Mouse (Mus musculus) kidney, embryonic 14.5 days (tissue): ENCODE data around the gene Fn1. TPM values are rescaled to one million over a fixed set of nuclear protein-coding genes. Genes with fewer than 3 reads are reported as not detected.
A peak's percentile ranks its signal among the peaks of the same experiment; 100 is the strongest.

Source experiments
- ATAC-seq: fragments of 200-750 bp; cut with Nextera tagmentation; 2 replicates; pipeline ENCODE4 v1.8.0; 2017; ENCODE audit warnings: moderate number of reproducible peaks, mild to moderate bottlenecking, moderate TSS enrichment, moderate library complexity; ENCODE audit not compliant: low FRiP score, low TSS enrichment
- H3K27ac ChIP-seq: fragments of 300-500 bp; sonication (generic); 2 replicates; pipeline ENCODE4 v1.5.1; 2014; ENCODE audit warnings: low read depth, mild to moderate bottlenecking, low read length, moderate library complexity, mixed read lengths
- H3K27me3 ChIP-seq: fragments of 300-500 bp; sonication (generic); 2 replicates; pipeline ENCODE4 v1.6.1; 2014; ENCODE audit warnings: mild to moderate bottlenecking, low read length; ENCODE audit not compliant: control insufficient read depth, insufficient read depth
- H3K36me3 ChIP-seq: fragments of 300-500 bp; sonication (generic); 2 replicates; pipeline ENCODE4 v1.6.1; 2014; ENCODE audit warnings: low read length, mixed read lengths; ENCODE audit not compliant: control insufficient read depth, insufficient read depth
- H3K4me1 ChIP-seq: fragments of 300-500 bp; sonication (generic); 2 replicates; pipeline ENCODE4 v1.6.1; 2014; ENCODE audit warnings: low read length, mixed read lengths; ENCODE audit not compliant: control insufficient read depth, insufficient read depth
- H3K4me2 ChIP-seq: fragments of 300-500 bp; sonication (generic); replicated peaks from 2 replicates; pipeline ENCODE4 v1.6.1; 2014; ENCODE audit warnings: low read depth, mild to moderate bottlenecking, low read length
- H3K4me3 ChIP-seq: fragments of 300-500 bp; sonication (generic); 2 replicates; pipeline ENCODE4 v1.5.1; 2014; ENCODE audit warnings: mild to moderate bottlenecking, low read length
- H3K9ac ChIP-seq: fragments of 300-500 bp; sonication (generic); 2 replicates; pipeline ENCODE4 v1.6.1; 2014; ENCODE audit warnings: low read depth, mild to moderate bottlenecking, low read length, moderate library complexity
- H3K9me3 ChIP-seq: fragments of 300-500 bp; sonication (generic); 2 replicates; pipeline ENCODE4 v1.6.1; 2016; ENCODE audit warnings: low read length; ENCODE audit not compliant: control insufficient read depth
- WGBS: fragments of 180-500 bp; shearing (Covaris S2); extraction: QIAGEN DNeasy Blood & Tissue Kit; methylation state at CpG from one replicate; pipeline ENCODE4 v1.1.7; 2014; 5-methylcytosine and 5-hydroxymethylcytosine counted together
- polyA plus RNA-seq: library from polyadenylated mRNA; unstranded; fragments of >200 nt; fragmentation: Nextera tagmentation; extraction: Ambion mirVana; gene quantifications from 2 replicates; pipeline ENCODE4 v1.2.1, GENCODE M21; 2014

Gene Fn1
- polyA plus RNA-seq, 1 experiment from 2014 or later: 158 TPM

DNA sequence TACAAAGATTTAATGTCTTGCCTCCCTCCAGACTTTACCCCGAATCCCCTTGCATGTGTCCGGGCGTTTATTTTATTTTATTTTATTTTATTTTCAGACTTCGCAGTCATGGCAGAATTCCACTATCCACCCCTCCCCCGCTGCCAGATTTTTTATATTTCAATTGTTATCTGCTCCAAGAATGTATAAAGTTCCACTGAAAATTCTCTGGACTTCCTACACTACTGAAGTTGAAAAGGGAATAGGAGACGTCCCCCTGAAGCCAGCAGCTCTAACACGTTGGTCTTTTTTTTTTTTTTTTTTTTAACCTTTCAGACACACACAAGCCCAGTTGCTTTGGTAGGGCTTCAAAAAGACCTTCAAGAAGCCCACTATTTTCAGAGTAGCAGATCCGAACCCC lies 1.2 kb upstream of the Fn1 start:
- 13% methylated on average over 8 of the region's 8 CpGs for WGBS
- Histone ChIP-seq H3K4me2 (peak overlapping the region; percentile 81), H3K9ac (peak overlapping the region; percentile 81), H3K4me3 (peak overlapping the region; percentile 74), H3K9me3 (no peaks in the 10 kb centered on the region), H3K36me3 (peaks cover 14% of the 10 kb centered on the region; the same call in 1 of the 2 replicates), H3K27ac (peak overlapping the region; percentile 93; the same call in 1 of the 2 replicates), H3K4me1 (peaks cover 24% of the 10 kb centered on the region; the same call in 1 of the 2 replicates), H3K27me3 (no peaks in the 10 kb centered on the region)
- no peak for ATAC-seq

GRCm38 (mm10) chr1:71653400-71654159 lies 580 bp upstream of the Fn1 start:
- Histone ChIP-seq H3K9ac (peak overlapping the region; percentile 81), H3K9me3 (no peaks in the 10 kb centered on the region), H3K36me3 (peaks cover 20% of the 10 kb centered on the region), H3K27me3 (no peaks in the 10 kb centered on the region), H3K27ac (peak overlapping the region; percentile 93), H3K4me1 (peaks cover 24% of the 10 kb centered on the region; the same call in 1 of the 2 replicates), H3K4me3 (peak overlapping the region; percentile 74), H3K4me2 (peak overlapping the region; percentile 81)
- WGBS: under 1% methylated on average over 24 of the region's 24 CpGs
- peak; percentile 39 for ATAC-seq

- ATAC-seq: no peak
- peak overlapping the region; percentile 48; the same call in 1 of the 2 replicates for H3K9ac ChIP-seq
- H3K4me3 ChIP-seq: peak overlapping the region; percentile 74
- H3K4me2 ChIP-seq: peak overlapping the region; percentile 81
- no peak overlapping the region for H3K27ac ChIP-seq
- peaks cover 24% of the 10 kb centered on the region; the same call in 1 of the 2 replicates for H3K4me1 ChIP-seq
- no peaks in the 10 kb centered on the region for H3K9me3 ChIP-seq
- 22% methylated on average over 1 of the region's 1 CpGs for WGBS
- no peaks in the 10 kb centered on the region for H3K27me3 ChIP-seq
- peaks cover 35% of the 10 kb centered on the region for H3K36me3 ChIP-seq
Measured at GRCm38 (mm10) chr1:71651828-71652227, 1.2 kb downstream of the Fn1 start.

DNA sequence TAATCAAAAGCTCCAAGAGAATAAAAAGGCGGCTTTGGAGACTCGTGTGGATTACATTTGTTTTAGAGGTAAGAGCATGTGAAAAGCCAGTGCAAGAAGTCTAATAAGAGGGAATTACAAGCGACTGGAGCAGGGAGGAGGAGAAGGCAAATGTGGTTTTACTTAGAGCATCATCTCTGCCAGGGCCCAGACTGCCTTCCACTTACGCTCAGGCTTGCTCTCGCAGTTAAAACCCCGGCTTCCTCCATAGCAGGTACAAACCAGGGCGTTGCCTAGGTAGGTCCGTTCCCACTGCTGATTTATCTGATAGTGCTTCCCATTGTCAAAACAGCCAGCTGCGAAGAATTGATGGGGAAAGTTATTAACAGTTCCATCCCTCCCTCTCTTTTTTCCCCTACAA lies 1.7 kb downstream of the Fn1 start:
- ATAC-seq: no peak
- Histone ChIP-seq H3K9me3 (no peaks in the 10 kb centered on the region), H3K9ac (peak overlapping the region; percentile 48; the same call in 1 of the 2 replicates), H3K27ac (peak overlapping the region; percentile 30; the same call in 1 of the 2 replicates), H3K36me3 (peaks cover 37% of the 10 kb centered on the region), H3K4me3 (peak overlapping the region; percentile 74), H3K27me3 (no peaks in the 10 kb centered on the region), H3K4me1 (peaks cover 24% of the 10 kb centered on the region; the same call in 1 of the 2 replicates), H3K4me2 (peak overlapping the region; percentile 81)
- WGBS: 24% methylated on average over 9 of the region's 9 CpGs

- Histone ChIP-seq H3K4me1 (peaks cover 20% of the 10 kb centered on the region; the same call in 1 of the 2 replicates), H3K9me3 (no peaks in the 10 kb centered on the region), H3K27me3 (no peaks in the 10 kb centered on the region), H3K27ac (no peak overlapping the region), H3K9ac (peak overlapping the region; percentile 48; the same call in 1 of the 2 replicates), H3K4me2 (peak overlapping the region; percentile 81), H3K36me3 (peaks cover 43% of the 10 kb centered on the region), H3K4me3 (peak overlapping the region; percentile 74)
- no peak for ATAC-seq
- WGBS: 20% methylated on average over 6 of the region's 6 CpGs
Measured at GRCm38 (mm10) chr1:71650741-71651140, 2.3 kb downstream of the Fn1 start.

DNA sequence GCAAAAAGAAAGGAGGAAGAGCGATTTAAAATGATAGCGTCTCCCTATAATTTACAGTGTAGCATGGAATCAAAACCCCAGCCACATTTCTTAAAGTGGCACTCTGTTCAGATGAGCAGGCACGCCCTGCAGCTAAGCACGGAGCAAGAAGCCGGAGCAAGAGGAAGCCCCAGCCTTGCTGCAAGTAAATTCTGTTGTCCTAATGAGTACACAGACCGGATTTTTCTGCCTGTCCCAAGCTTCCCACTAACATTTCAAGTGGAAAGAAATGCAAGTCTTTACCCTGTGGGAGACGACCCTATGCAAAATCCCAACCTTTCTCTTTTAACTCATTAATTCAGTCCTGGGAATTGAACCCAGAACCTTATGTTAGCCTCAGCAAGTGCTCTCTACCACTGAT lies 4.8 kb downstream of the Fn1 start:
- H3K9me3 ChIP-seq: no peaks in the 10 kb centered on the region
- H3K27ac ChIP-seq: no peak overlapping the region
- H3K36me3 ChIP-seq: peaks cover 67% of the 10 kb centered on the region
- no peak for ATAC-seq
- H3K4me3 ChIP-seq: no peak overlapping the region
- H3K4me1 ChIP-seq: 0 out of 2 replicates have a peak, but pooled peaks cover 13% of the 10 kb centered on the region
- no peaks in the 10 kb centered on the region for H3K27me3 ChIP-seq
- WGBS: 87% methylated on average over 7 of the region's 7 CpGs
- no peak overlapping the region for H3K9ac ChIP-seq
- no peak overlapping the region for H3K4me2 ChIP-seq

DNA sequence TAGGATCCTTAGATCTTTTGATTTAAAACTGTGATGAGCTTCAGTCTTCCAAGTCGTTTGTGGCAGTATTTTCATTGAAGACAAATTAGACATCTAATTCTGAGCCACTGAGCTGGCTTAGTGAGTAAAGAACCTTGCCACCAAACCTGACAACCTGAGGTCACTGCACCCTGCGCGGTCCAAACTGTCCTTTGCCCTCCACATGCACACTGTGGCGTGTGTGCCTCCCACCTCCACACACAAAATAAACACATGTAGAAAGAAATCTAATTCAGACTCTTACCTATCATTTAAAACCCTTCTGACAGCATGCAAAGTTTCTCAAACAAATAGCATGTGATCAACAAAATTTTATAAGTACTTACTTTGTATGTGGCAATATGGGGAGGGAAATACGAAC lies 6.2 kb downstream of the Fn1 start:
- Histone ChIP-seq H3K27me3 (no peaks in the 10 kb centered on the region), H3K4me2 (no peak overlapping the region), H3K9ac (no peak overlapping the region), H3K36me3 (peaks cover 79% of the 10 kb centered on the region), H3K9me3 (no peaks in the 10 kb centered on the region), H3K27ac (no peak overlapping the region), H3K4me1 (0 out of 2 replicates have a peak, but pooled peaks cover 13% of the 10 kb centered on the region), H3K4me3 (no peak overlapping the region)
- no peak for ATAC-seq
- WGBS: 70% methylated on average over 5 of the region's 5 CpGs

DNA sequence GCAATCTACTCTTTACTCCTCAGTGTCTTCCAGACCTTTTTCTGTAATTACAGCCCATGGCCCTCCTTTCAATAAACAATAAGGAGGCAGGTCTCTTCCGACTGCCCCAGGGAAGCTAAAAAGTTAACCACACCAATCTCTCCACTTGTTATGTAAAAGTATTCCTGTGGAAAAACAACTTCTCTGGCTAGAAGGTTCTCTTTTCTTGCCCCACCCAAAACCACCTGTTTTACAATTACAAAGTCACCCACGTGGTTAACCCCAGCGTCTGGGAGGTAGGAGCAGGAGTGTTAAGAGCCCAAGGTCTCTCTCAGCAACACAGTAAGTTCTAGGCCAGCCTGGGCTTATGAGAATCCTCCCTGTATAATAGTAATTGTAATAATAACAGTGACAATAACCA lies 7.0 kb downstream of the Fn1 start:
- H3K4me2 ChIP-seq: no peak overlapping the region
- no peaks in the 10 kb centered on the region for H3K9me3 ChIP-seq
- no peak overlapping the region for H3K4me3 ChIP-seq
- H3K36me3 ChIP-seq: peaks cover 87% of the 10 kb centered on the region
- 69% methylated on average over 3 of the region's 3 CpGs for WGBS
- no peaks in the 10 kb centered on the region for H3K27me3 ChIP-seq
- no peak overlapping the region for H3K9ac ChIP-seq
- no peak for ATAC-seq
- H3K4me1 ChIP-seq: 0 out of 2 replicates have a peak, but pooled peaks cover 6% of the 10 kb centered on the region
- H3K27ac ChIP-seq: no peak overlapping the region

- no peak overlapping the region for H3K27ac ChIP-seq
- ATAC-seq: no peak
- H3K9me3 ChIP-seq: no peaks in the 10 kb centered on the region
- no peak overlapping the region for H3K4me2 ChIP-seq
- peaks cover 90% of the 10 kb centered on the region for H3K36me3 ChIP-seq
- H3K27me3 ChIP-seq: no peaks in the 10 kb centered on the region
- H3K9ac ChIP-seq: no peak overlapping the region
- 0 out of 2 replicates have a peak, but pooled peaks cover 2% of the 10 kb centered on the region for H3K4me1 ChIP-seq
- WGBS: 90% methylated on average over 13 of the region's 13 CpGs
- no peak overlapping the region for H3K4me3 ChIP-seq
Measured at GRCm38 (mm10) chr1:71645466-71645865, 7.5 kb downstream of the Fn1 start.
